Mouse (Mus musculus): Measurements from ENCODE around the gene 2410004P03Rik. TPM values are rescaled to one million over a fixed set of nuclear protein-coding genes. Genes with fewer than 3 reads are reported as not detected.

2410004P03Rik gene
- polyA plus RNA-seq, 1 experiment, result not detected

- H3K27me3 ChIP-seq (ENCODE audit: control insufficient read depth), result no peaks in the 10 kb centered on the region
- no peak overlapping the region for H3K4me3 ChIP-seq (replicated peaks)
- H3K4me1 ChIP-seq (ENCODE audit: control insufficient read depth), result no peaks in the 10 kb centered on the region
- TF ChIP-seq TAL1 (IDR thresholded peaks at IDR 0.05; ENCODE audit: low read length) (no peak), GATA1 (IDR thresholded peaks at IDR 0.05; ENCODE audit: low read length) (no peak)
- H3K36me3 ChIP-seq (ENCODE audit: control insufficient read depth), result no peaks in the 10 kb centered on the region
- no peaks in the 10 kb centered on the region for H3K9me3 ChIP-seq (ENCODE audit: control insufficient read depth, low read length)
These were observed 37.6 kb upstream of the 2410004P03Rik start for GRCm38 (mm10) chr12:17048979-17049612.

DNA sequence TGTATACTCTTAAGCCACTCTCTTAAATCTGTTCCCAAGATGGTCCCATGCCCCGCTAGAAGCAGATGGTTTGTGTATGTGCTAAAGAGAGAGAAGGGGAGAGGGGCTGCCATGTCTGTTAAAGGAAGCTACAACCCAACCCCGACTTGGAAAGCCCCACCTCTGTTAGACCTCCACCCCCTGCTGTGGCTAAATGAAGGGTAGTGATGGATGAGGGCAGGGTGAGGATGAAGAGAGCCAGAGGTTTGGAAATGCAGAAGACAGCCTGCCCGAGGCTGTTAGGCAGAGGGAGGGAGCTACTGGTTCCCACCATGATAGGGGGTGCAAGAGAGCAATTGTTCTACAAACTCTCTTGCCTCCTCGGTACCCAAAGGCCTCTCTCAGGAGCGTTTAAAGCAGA, 31.8 kb upstream of the 2410004P03Rik start:
- no peak overlapping the region for H3K4me3 ChIP-seq (replicated peaks)
- no peaks in the 10 kb centered on the region for H3K27me3 ChIP-seq (ENCODE audit: control insufficient read depth)
- no peaks in the 10 kb centered on the region for H3K36me3 ChIP-seq (ENCODE audit: control insufficient read depth)
- H3K9me3 ChIP-seq (ENCODE audit: control insufficient read depth, low read length), result no peaks in the 10 kb centered on the region
- H3K4me1 ChIP-seq (ENCODE audit: control insufficient read depth), result no peaks in the 10 kb centered on the region
- TF ChIP-seq TAL1 (IDR thresholded peaks at IDR 0.05; ENCODE audit: low read length), result no peak

- no peaks in the 10 kb centered on the region for H3K36me3 ChIP-seq (ENCODE audit: control insufficient read depth)
- no peak overlapping the region for H3K4me3 ChIP-seq (replicated peaks)
- no peaks in the 10 kb centered on the region for H3K27me3 ChIP-seq (ENCODE audit: control insufficient read depth)
- H3K9me3 ChIP-seq (ENCODE audit: control insufficient read depth, low read length), result no peaks in the 10 kb centered on the region
- H3K4me1 ChIP-seq (ENCODE audit: control insufficient read depth), result no peaks in the 10 kb centered on the region
- no peak for TF ChIP-seq TAL1 (IDR thresholded peaks at IDR 0.05; ENCODE audit: low read length)
- TF ChIP-seq GATA1 (IDR thresholded peaks at IDR 0.05; ENCODE audit: low read length), result no peak
These were observed 29.0 kb upstream of the 2410004P03Rik start for GRCm38 (mm10) chr12:17040567-17040966.

DNA sequence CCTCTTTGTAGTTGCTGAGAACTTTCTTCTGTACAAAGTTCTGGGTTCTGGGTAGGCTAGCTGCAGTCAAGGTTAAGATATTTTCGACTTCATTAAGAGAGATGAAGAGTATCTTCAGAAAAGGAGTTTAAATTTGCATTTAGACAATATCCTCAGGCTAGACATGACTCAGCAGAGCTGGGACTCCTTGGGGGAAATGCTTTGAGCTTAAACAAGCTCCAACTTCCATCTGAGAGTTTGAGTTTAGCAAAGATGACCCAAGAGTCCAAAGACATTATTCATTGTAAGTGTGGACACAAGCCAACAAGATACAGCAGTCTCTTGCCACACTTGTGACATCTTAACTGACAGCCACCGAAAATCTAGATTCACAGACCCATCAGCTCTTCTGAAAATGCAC, 27.9 kb upstream of the 2410004P03Rik start:
- TF ChIP-seq TAL1 (IDR thresholded peaks at IDR 0.05; ENCODE audit: low read length) (no peak), GATA1 (IDR thresholded peaks at IDR 0.05; ENCODE audit: low read length) (no peak)
- Histone ChIP-seq H3K36me3 (ENCODE audit: control insufficient read depth) (no peaks in the 10 kb centered on the region), H3K4me3 (replicated peaks) (no peak overlapping the region), H3K4me1 (ENCODE audit: control insufficient read depth) (no peaks in the 10 kb centered on the region), H3K27me3 (ENCODE audit: control insufficient read depth) (no peaks in the 10 kb centered on the region), H3K9me3 (ENCODE audit: control insufficient read depth, low read length) (no peaks in the 10 kb centered on the region)

GRCm38 (mm10) chr12:17038246-17038645, 26.7 kb upstream of the 2410004P03Rik start:
- no peaks in the 10 kb centered on the region for H3K36me3 ChIP-seq (ENCODE audit: control insufficient read depth)
- H3K4me3 ChIP-seq (replicated peaks), result no peak overlapping the region
- no peak for TF ChIP-seq GATA1 (IDR thresholded peaks at IDR 0.05; ENCODE audit: low read length)
- no peak for TF ChIP-seq TAL1 (IDR thresholded peaks at IDR 0.05; ENCODE audit: low read length)

DNA sequence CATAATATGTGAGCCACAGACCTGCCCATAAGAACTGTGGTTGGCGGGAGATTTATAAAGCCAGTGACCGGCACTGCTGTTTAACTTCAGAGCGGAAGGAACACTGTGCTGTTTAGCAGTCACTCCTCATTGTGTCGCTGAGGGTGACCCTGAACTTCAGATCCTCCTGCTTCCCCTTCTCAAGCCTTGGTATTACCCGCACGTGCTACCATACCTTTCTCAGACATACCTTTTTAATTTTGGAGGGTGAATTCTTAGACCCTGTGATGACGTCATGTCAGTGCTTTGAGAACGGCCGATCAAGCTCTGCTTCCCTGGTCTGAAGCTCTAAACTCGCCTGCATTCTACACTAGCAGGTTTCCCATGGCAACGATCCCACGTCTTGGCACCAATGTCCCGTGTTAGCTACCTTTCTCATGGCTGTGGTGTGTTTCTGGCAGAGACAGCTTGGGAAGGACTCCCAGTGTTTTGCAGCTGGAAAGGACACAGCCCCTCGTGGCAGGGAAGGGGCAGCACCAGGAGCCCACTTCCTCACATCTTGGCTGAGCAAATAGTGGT, 25.6 kb upstream of the 2410004P03Rik start:
- no peak for TF ChIP-seq GATA1 (IDR thresholded peaks at IDR 0.05; ENCODE audit: low read length)
- H3K4me3 ChIP-seq (replicated peaks), result no peak overlapping the region
- H3K27me3 ChIP-seq (ENCODE audit: control insufficient read depth), result no peaks in the 10 kb centered on the region

More at GRCm38 (mm10) chr12:17038246-17038645, 26.7 kb upstream of the 2410004P03Rik start:
- Histone ChIP-seq H3K27me3 (ENCODE audit: control insufficient read depth) (no peaks in the 10 kb centered on the region), H3K4me1 (ENCODE audit: control insufficient read depth) (no peaks in the 10 kb centered on the region), H3K9me3 (ENCODE audit: control insufficient read depth, low read length) (no peaks in the 10 kb centered on the region)

GRCm38 (mm10) chr12:17036532-17036931, 25.0 kb upstream of the 2410004P03Rik start:
- TF ChIP-seq TAL1 (IDR thresholded peaks at IDR 0.05; ENCODE audit: low read length), result no peak
- no peak for TF ChIP-seq GATA1 (IDR thresholded peaks at IDR 0.05; ENCODE audit: low read length)
- Histone ChIP-seq H3K9me3 (ENCODE audit: control insufficient read depth, low read length) (no peaks in the 10 kb centered on the region), H3K36me3 (ENCODE audit: control insufficient read depth) (no peaks in the 10 kb centered on the region), H3K4me3 (replicated peaks) (no peak overlapping the region), H3K27me3 (ENCODE audit: control insufficient read depth) (no peaks in the 10 kb centered on the region), H3K4me1 (ENCODE audit: control insufficient read depth) (no peaks in the 10 kb centered on the region)

More for the DNA sequence above, 25.6 kb upstream of the 2410004P03Rik start:
- Histone ChIP-seq H3K36me3 (ENCODE audit: control insufficient read depth) (no peaks in the 10 kb centered on the region), H3K4me1 (ENCODE audit: control insufficient read depth) (no peaks in the 10 kb centered on the region), H3K9me3 (ENCODE audit: control insufficient read depth, low read length) (no peaks in the 10 kb centered on the region)

- H3K4me3 ChIP-seq (replicated peaks), result no peak overlapping the region
- H3K36me3 ChIP-seq (ENCODE audit: control insufficient read depth), result no peaks in the 10 kb centered on the region
- TF ChIP-seq TAL1 (IDR thresholded peaks at IDR 0.05; ENCODE audit: low read length) (no peak), GATA1 (IDR thresholded peaks at IDR 0.05; ENCODE audit: low read length) (no peak)
- no peaks in the 10 kb centered on the region for H3K27me3 ChIP-seq (ENCODE audit: control insufficient read depth)
- no peaks in the 10 kb centered on the region for H3K9me3 ChIP-seq (ENCODE audit: control insufficient read depth, low read length)
- no peaks in the 10 kb centered on the region for H3K4me1 ChIP-seq (ENCODE audit: control insufficient read depth)
These were observed 23.6 kb upstream of the 2410004P03Rik start for GRCm38 (mm10) chr12:17035128-17035527.

DNA sequence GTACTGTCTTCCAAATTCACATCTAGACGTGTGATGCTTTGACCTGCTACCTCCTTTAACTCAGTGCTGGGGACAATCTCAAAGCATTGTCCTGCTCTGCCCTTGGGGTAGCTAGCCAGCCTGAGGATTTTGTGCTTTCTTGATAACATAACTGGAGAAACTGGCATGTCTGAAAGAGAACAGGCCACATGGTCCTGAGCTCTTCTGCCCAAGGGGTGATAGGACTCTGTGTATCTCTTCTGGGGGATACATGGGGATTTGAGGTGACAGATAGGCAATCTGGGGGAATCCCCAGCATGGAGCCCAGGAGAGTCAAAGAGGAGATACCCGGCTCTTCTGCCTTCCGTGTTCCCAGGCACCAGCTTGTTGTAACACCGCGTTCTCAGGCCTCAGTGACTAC, 23.1 kb upstream of the 2410004P03Rik start:
- H3K27me3 ChIP-seq (ENCODE audit: control insufficient read depth), result no peaks in the 10 kb centered on the region
- H3K4me1 ChIP-seq (ENCODE audit: control insufficient read depth), result no peaks in the 10 kb centered on the region
- no peak overlapping the region for H3K4me3 ChIP-seq (replicated peaks)
- no peaks in the 10 kb centered on the region for H3K9me3 ChIP-seq (ENCODE audit: control insufficient read depth, low read length)
- TF ChIP-seq TAL1 (IDR thresholded peaks at IDR 0.05; ENCODE audit: low read length) (no peak), GATA1 (IDR thresholded peaks at IDR 0.05; ENCODE audit: low read length) (no peak)
- H3K36me3 ChIP-seq (ENCODE audit: control insufficient read depth), result no peaks in the 10 kb centered on the region

GRCm38 (mm10) chr12:17033464-17033841, 21.9 kb upstream of the 2410004P03Rik start:
- H3K4me3 ChIP-seq (replicated peaks), result no peak overlapping the region
- H3K36me3 ChIP-seq (ENCODE audit: control insufficient read depth), result no peaks in the 10 kb centered on the region
- H3K27me3 ChIP-seq (ENCODE audit: control insufficient read depth), result no peaks in the 10 kb centered on the region
- TF ChIP-seq TAL1 (IDR thresholded peaks at IDR 0.05; ENCODE audit: low read length), result no peak
- no peak for TF ChIP-seq GATA1 (IDR thresholded peaks at IDR 0.05; ENCODE audit: low read length)
- no peaks in the 10 kb centered on the region for H3K9me3 ChIP-seq (ENCODE audit: control insufficient read depth, low read length)
- no peaks in the 10 kb centered on the region for H3K4me1 ChIP-seq (ENCODE audit: control insufficient read depth)
